Mouse (Mus musculus) lung, embryonic 16.5 days (tissue): Measurements from ENCODE around the gene Tead3. TPM values are rescaled to one million over a fixed set of nuclear protein-coding genes. Genes with fewer than 3 reads are reported as not detected.
"Not testable (repeated sequence)": the region's sequence is repeated elsewhere in the genome, so short reads cannot be mapped to it uniquely, and the experiment has no call there.

Source experiments
- ATAC-seq: fragments of 200-750 bp; cut with Nextera tagmentation; 2 replicates; pipeline ENCODE4 v1.8.0; 2017; ENCODE audit warnings: low read depth, mild to moderate bottlenecking, moderate library complexity
- H3K27ac ChIP-seq: fragments of 300-500 bp; sonication (generic); 2 replicates; pipeline ENCODE4 v1.5.1; 2014; ENCODE audit warnings: mild to moderate bottlenecking, control low read depth, low read length
- H3K27me3 ChIP-seq: fragments of 300-500 bp; sonication (generic); 2 replicates; pipeline ENCODE4 v1.6.1; 2014; ENCODE audit warnings: low read depth, low read length, mixed read lengths; ENCODE audit not compliant: control insufficient read depth, insufficient read depth
- H3K36me3 ChIP-seq: fragments of 300-500 bp; sonication (generic); 2 replicates; pipeline ENCODE4 v1.6.1; 2014; ENCODE audit warnings: low read length; ENCODE audit not compliant: control insufficient read depth, insufficient read depth
- H3K4me1 ChIP-seq: fragments of 300-500 bp; sonication (generic); replicated peaks from 2 replicates; pipeline ENCODE4 v1.6.1; 2014; ENCODE audit warnings: low read length, mixed read lengths; ENCODE audit not compliant: control insufficient read depth, insufficient read depth
- H3K4me2 ChIP-seq: fragments of 300-500 bp; sonication (generic); 2 replicates; pipeline ENCODE4 v1.6.1; 2014; ENCODE audit warnings: low read depth, low read length, control low read depth
- H3K4me3 ChIP-seq: fragments of 300-500 bp; sonication (generic); 2 replicates; pipeline ENCODE4 v1.5.1; 2014; ENCODE audit warnings: mild to moderate bottlenecking, low read length, control low read depth
- H3K9ac ChIP-seq: fragments of 300-500 bp; sonication (generic); 2 replicates; pipeline ENCODE4 v1.6.1; 2014; ENCODE audit warnings: low read length, control low read depth
- H3K9me3 ChIP-seq: fragments of 300-500 bp; sonication (generic); 2 replicates; pipeline ENCODE4 v1.6.1; 2016; ENCODE audit warnings: low read length; ENCODE audit not compliant: control insufficient read depth
- WGBS: fragments of 180-500 bp; shearing (Covaris S2); extraction: QIAGEN DNeasy Blood & Tissue Kit; methylation state at CpG from one replicate; pipeline ENCODE4 v1.1.7; 2014; 5-methylcytosine and 5-hydroxymethylcytosine counted together
- polyA plus RNA-seq: library from polyadenylated mRNA; unstranded; fragments of >200 nt; fragmentation: Nextera tagmentation; extraction: Ambion mirVana; gene quantifications from 2 replicates; pipeline ENCODE4 v1.2.1, GENCODE M21; 2015

The Tead3 gene
- polyA plus RNA-seq, 1 experiment from 2014 or later: 11.6 TPM

DNA sequence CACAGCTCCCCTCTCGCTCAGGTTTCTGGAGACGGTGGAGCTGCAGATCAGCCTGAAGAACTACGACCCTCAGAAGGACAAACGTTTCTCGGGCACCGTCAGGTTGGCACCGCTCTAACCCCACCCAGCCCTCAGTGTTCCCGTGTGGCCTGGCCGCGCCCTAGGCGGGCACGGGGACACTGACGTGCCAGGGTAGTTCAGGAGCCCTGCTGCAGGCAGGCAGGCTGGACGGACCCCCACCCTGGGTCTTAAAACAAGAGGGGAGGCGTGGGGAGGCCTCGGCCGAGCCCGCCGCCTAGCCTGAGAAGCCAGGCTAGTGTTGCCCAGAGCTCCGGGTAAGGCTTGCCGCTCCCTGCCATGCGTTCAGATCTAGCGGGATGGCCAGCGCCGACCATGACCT lies 21.7 kb downstream of the Tead3 start:
- WGBS: 1% methylated on average over 21 of the region's 25 CpGs
- ATAC-seq: peak; percentile 12; the same call in 1 of the 2 replicates

DNA sequence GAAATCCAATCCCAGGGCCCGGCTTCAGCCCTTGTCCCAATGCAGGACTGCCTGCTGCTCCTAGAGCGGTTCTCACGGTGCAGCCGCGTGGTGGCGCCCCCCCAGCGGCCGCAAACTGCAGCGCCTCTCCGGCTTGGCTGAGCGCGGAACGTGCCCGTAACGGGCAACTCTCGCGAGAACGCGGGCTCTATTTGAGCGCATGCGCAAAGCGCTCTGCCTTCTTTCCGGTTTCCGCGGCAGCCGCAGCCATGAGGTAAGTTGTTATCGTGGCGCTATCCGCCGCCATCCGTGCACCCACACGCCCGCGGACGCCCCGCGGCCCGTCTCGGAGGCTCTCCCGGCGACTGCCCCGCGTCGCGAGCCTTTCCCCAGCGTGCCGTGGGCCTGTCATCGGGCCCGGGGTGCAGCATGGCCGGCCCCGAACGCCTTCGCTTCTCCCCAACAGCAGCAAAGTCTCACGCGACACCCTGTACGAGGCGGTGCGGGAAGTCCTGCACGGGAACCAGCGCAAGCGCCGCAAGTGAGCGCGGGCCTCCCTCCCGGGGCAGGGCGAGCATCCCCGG lies 22.2 kb downstream of the Tead3 start, which contains the start of gene Rpl10a:
Gene Rpl10a (plus strand): TSS at position 106 of the 563 bp plus-strand sequence.
- Histone ChIP-seq H3K27me3 (no peaks in the 10 kb centered on the region), H3K9me3 (peaks cover 4% of the 10 kb centered on the region; the same call in 1 of the 2 replicates), H3K4me3 (peak within 1 kb of the TSS; percentile 96), H3K4me1 (peaks cover 25% of the 10 kb centered on the region), H3K9ac (peak within 1 kb of the TSS; percentile 100), H3K4me2 (peak within 1 kb of the TSS; percentile 80), H3K36me3 (peaks cover 34% of the 10 kb centered on the region), H3K27ac (peak within 1 kb of the TSS; percentile 96)
- 0% methylated on average over 67 of the region's 67 CpGs for WGBS
- ATAC-seq: peak; percentile 90

More for the DNA sequence above, 21.7 kb downstream of the Tead3 start:
- Histone ChIP-seq H3K4me1 (peaks cover 28% of the 10 kb centered on the region), H3K4me3 (peak overlapping the region; percentile 96), H3K9ac (peak overlapping the region; percentile 100), H3K27ac (peak overlapping the region; percentile 96), H3K27me3 (no peaks in the 10 kb centered on the region), H3K36me3 (peaks cover 35% of the 10 kb centered on the region), H3K9me3 (peaks cover 4% of the 10 kb centered on the region; the same call in 1 of the 2 replicates), H3K4me2 (peak overlapping the region; percentile 80)

- Histone ChIP-seq H3K27me3 (no peaks in the 10 kb centered on the region), H3K4me3 (peak overlapping the region; percentile 96), H3K4me1 (peaks cover 19% of the 10 kb centered on the region), H3K27ac (peak overlapping the region; percentile 96), H3K9ac (peak overlapping the region; percentile 100), H3K36me3 (peaks cover 34% of the 10 kb centered on the region), H3K9me3 (peaks cover 4% of the 10 kb centered on the region; the same call in 1 of the 2 replicates), H3K4me2 (peak overlapping the region; percentile 80)
- ATAC-seq: peak; percentile 65
- WGBS: 7% methylated on average over 22 of the region's 22 CpGs
These were observed 22.8 kb downstream of the Tead3 start for GRCm38 (mm10) chr17:28327673-28328325.

- no peak for ATAC-seq
- Histone ChIP-seq H3K27ac (no peak overlapping the region), H3K4me2 (no peak overlapping the region), H3K9ac (peak overlapping the region; percentile 100; the same call in 1 of the 2 replicates), H3K36me3 (peaks cover 26% of the 10 kb centered on the region), H3K4me3 (no peak overlapping the region), H3K9me3 (peaks cover 4% of the 10 kb centered on the region; the same call in 1 of the 2 replicates), H3K4me1 (peaks cover 18% of the 10 kb centered on the region), H3K27me3 (no peaks in the 10 kb centered on the region)
- 78% methylated on average over 3 of the region's 3 CpGs for WGBS
These were observed 23.7 kb downstream of the Tead3 start for GRCm38 (mm10) chr17:28326951-28327350.

DNA sequence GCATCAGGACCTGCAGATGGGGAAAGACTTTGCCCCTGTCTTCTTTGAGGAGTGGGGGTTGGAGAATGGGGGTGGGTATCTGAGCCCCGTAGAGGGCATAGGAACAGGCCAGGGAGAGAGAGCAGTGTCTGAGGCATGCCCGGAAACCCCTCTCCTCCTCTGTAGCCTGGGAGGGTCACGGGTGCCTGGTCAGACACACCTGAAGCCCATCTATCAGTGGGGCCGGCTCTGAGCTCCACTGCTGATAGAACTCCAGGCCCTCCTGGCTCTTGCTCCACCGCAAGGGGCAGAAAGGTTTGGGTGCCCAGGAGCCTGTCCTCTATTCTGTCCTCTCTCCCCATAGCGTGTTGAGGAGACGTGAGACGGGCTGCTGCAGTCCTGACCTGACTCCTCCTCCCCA lies 24.9 kb downstream of the Tead3 start:
- Histone ChIP-seq H3K27ac (no peak overlapping the region), H3K36me3 (peaks cover 25% of the 10 kb centered on the region), H3K9ac (no peak overlapping the region), H3K4me1 (peaks cover 18% of the 10 kb centered on the region), H3K4me3 (no peak overlapping the region), H3K27me3 (no peaks in the 10 kb centered on the region), H3K9me3 (peaks cover 4% of the 10 kb centered on the region; the same call in 1 of the 2 replicates), H3K4me2 (no peak overlapping the region)
- 84% methylated on average over 7 of the region's 8 CpGs for WGBS
- no peak for ATAC-seq

- not testable (repeated sequence) for H3K27me3 ChIP-seq, H3K4me2 ChIP-seq, ATAC-seq, H3K9ac ChIP-seq, H3K4me3 ChIP-seq, H3K9me3 ChIP-seq, H3K27ac ChIP-seq
- peaks cover 10% of the 10 kb centered on the region for H3K4me1 ChIP-seq
- H3K36me3 ChIP-seq: peaks cover 18% of the 10 kb centered on the region
- 94% methylated on average over 7 of the region's 7 CpGs for WGBS
These were observed 26.2 kb downstream of the Tead3 start for GRCm38 (mm10) chr17:28324416-28324815.

GRCm38 (mm10) chr17:28323786-28324185 lies 26.8 kb downstream of the Tead3 start:
- 85% methylated on average over 8 of the region's 8 CpGs for WGBS
- H3K36me3 ChIP-seq: peaks cover 22% of the 10 kb centered on the region
- no peak for ATAC-seq

GRCm38 (mm10) chr17:28321700-28322099 lies 28.9 kb downstream of the Tead3 start:
- Histone ChIP-seq H3K36me3 (peaks cover 32% of the 10 kb centered on the region), H3K9me3 (peaks cover 4% of the 10 kb centered on the region; the same call in 1 of the 2 replicates), H3K4me1 (no peaks in the 10 kb centered on the region), H3K27me3 (no peaks in the 10 kb centered on the region), H3K27ac (no peak overlapping the region), H3K9ac (no peak overlapping the region), H3K4me2 (no peak overlapping the region), H3K4me3 (no peak overlapping the region)
- 88% methylated on average over 4 of the region's 4 CpGs for WGBS
- ATAC-seq: no peak

More at GRCm38 (mm10) chr17:28323786-28324185, 26.8 kb downstream of the Tead3 start:
- Histone ChIP-seq H3K4me3 (no peak overlapping the region), H3K4me2 (no peak overlapping the region), H3K9me3 (peaks cover 4% of the 10 kb centered on the region; the same call in 1 of the 2 replicates), H3K9ac (no peak overlapping the region), H3K27me3 (no peaks in the 10 kb centered on the region), H3K27ac (no peak overlapping the region), H3K4me1 (peaks cover 10% of the 10 kb centered on the region)

- H3K9me3 ChIP-seq: no peaks in the 10 kb centered on the region
- peaks cover 8% of the 10 kb centered on the region for H3K4me1 ChIP-seq
- ATAC-seq: no peak
- H3K9ac ChIP-seq: no peak overlapping the region
- whole genome bisulfite sequencing: 84% methylated on average over 9 of the region's 9 CpGs
- no peak overlapping the region for H3K27ac ChIP-seq
- no peak overlapping the region for H3K4me2 ChIP-seq
- no peak overlapping the region for H3K4me3 ChIP-seq
- no peaks in the 10 kb centered on the region for H3K27me3 ChIP-seq
- peaks cover 27% of the 10 kb centered on the region; the same call in 1 of the 2 replicates for H3K36me3 ChIP-seq
These were observed 32.9 kb downstream of the Tead3 start for GRCm38 (mm10) chr17:28317725-28318124.
